31 mouse cellular contexts compared by ENCODE assay signal in the genomic region with DNA sequence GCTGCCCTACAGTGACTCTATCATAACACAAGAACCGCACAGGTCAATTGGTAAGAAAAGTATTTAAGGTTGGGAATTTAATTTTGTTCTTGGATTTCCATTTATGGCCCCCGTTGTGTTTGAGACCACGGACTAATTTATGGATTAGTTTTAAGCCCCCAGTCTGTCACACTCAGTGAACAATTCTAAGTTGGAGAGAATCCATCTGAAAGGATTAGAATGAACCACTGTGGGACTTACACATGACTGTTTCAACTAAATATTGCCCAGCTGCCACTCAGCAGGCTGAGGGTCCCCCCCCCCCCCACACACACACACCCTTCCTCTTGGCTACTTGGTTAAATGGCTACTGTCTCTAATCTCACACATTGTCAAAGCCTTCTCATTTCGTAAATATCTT.
DNase-seq lines count a peak whose midpoint lies in the region; ATAC-seq lines count a peak whose summit lies in the region.
"Had no signal": no experiment of that assay in that cellular context is flagged by ENCODE, and none has a peak within 500 bp of the region (broad histone marks: within the 10 kb centered on the region; RNA-seq: fewer than 3 reads in every experiment).

No protein-coding gene starts in this region.

- H3K36me3 ChIP-seq in forebrain, embryonic 12.5 days (replicated peaks), result no peaks in the 10 kb centered on the region; the same call in 1 of the 2 replicates
- H3K36me3 ChIP-seq in forebrain, embryonic 16.5 days (ENCODE audit: control insufficient read depth, insufficient read depth), result no peaks in the 10 kb centered on the region
- peaks cover 9% of the 10 kb centered on the region for H3K36me3 ChIP-seq in midbrain, embryonic 10.5 days
- 0 out of 2 replicates have a peak, but pooled peaks cover 5% of the 10 kb centered on the region for H3K36me3 ChIP-seq in midbrain, embryonic 13.5 days
- no peaks in the 10 kb centered on the region for H3K36me3 ChIP-seq in midbrain, embryonic 14.5 days (ENCODE audit: control insufficient read depth, insufficient read depth, low read length)
- H3K36me3 ChIP-seq: intestine, embryonic 15.5 days; limb, embryonic 15.5 days; liver, embryonic 13.5 days; neural tube, embryonic 15.5 days had no signal

- no peak for ATAC-seq in forebrain, embryonic 12.5 days (ENCODE audit: low FRiP score)
- ATAC-seq in forebrain, embryonic 16.5 days, result no peak
- no peak for ATAC-seq in midbrain, embryonic 13.5 days
- no peak for ATAC-seq in midbrain, embryonic 14.5 days (ENCODE audit: low FRiP score, low TSS enrichment)
- ATAC-seq: hindbrain, embryonic 16.5 days; intestine, embryonic 15.5 days; lung, postnatal 0 days; Patski had no signal

- 0 out of 2 replicates have a peak overlapping the region, but pooled peaks have one; percentile 36 for H3K27ac ChIP-seq in forebrain, embryonic 12.5 days
- H3K27ac ChIP-seq in forebrain, embryonic 16.5 days (ENCODE audit: low read length), result no peak overlapping the region
- 0 out of 2 replicates have a peak overlapping the region, but pooled peaks have one; percentile 28 for H3K27ac ChIP-seq in midbrain, embryonic 10.5 days (replicated peaks)
- H3K27ac ChIP-seq in midbrain, embryonic 13.5 days, result no peak overlapping the region; the same call in 1 of the 2 replicates
- no peak overlapping the region; the same call in none of the 2 replicates for H3K27ac ChIP-seq in midbrain, embryonic 14.5 days (replicated peaks; ENCODE audit: low read depth, low read length)
- H3K27ac ChIP-seq: gastrocnemius, adult 2 months; hindbrain, embryonic 10.5 days; intestine, embryonic 15.5 days; layer of hippocampus, adult 2 months; left cerebral cortex, adult 2 months; limb, embryonic 15.5 days; liver, embryonic 13.5 days; neural tube, embryonic 15.5 days; stomach, postnatal 0 days had no signal

- H3K9ac ChIP-seq in forebrain, embryonic 12.5 days, result no peak overlapping the region
- H3K9ac ChIP-seq in forebrain, embryonic 16.5 days (replicated peaks; ENCODE audit: low read depth, low read length), result no peak overlapping the region
- H3K9ac ChIP-seq in midbrain, embryonic 13.5 days (replicated peaks), result no peak overlapping the region
- no peak overlapping the region for H3K9ac ChIP-seq in midbrain, embryonic 14.5 days (replicated peaks; ENCODE audit: low read length)
- H3K9ac ChIP-seq: intestine, embryonic 15.5 days; limb, embryonic 15.5 days; liver, embryonic 13.5 days; neural tube, embryonic 15.5 days had no signal

- no peaks in the 10 kb centered on the region for H3K9me3 ChIP-seq in forebrain, embryonic 12.5 days
- no peaks in the 10 kb centered on the region for H3K9me3 ChIP-seq in forebrain, embryonic 16.5 days (ENCODE audit: control insufficient read depth, low read length)
- H3K9me3 ChIP-seq in midbrain, embryonic 10.5 days (replicated peaks), result no peaks in the 10 kb centered on the region
- no peaks in the 10 kb centered on the region for H3K9me3 ChIP-seq in midbrain, embryonic 13.5 days
- no peaks in the 10 kb centered on the region for H3K9me3 ChIP-seq in midbrain, embryonic 14.5 days (ENCODE audit: control insufficient read depth, low read length)
- H3K9me3 ChIP-seq: hindbrain, embryonic 10.5 days; intestine, embryonic 15.5 days; limb, embryonic 15.5 days; liver, embryonic 13.5 days; megakaryocyte, embryonic 14.5 days; neural tube, embryonic 15.5 days had no signal

- peaks cover 11% of the 10 kb centered on the region; the same call in 1 of the 2 replicates for H3K27me3 ChIP-seq in forebrain, embryonic 12.5 days
- no peaks in the 10 kb centered on the region for H3K27me3 ChIP-seq in forebrain, embryonic 16.5 days (replicated peaks; ENCODE audit: control insufficient read depth, insufficient read depth, low read length)
- peaks cover 20% of the 10 kb centered on the region; the same call in 1 of the 2 replicates for H3K27me3 ChIP-seq in midbrain, embryonic 10.5 days (ENCODE audit: low read depth, poor library complexity, severe bottlenecking)
- H3K27me3 ChIP-seq in midbrain, embryonic 13.5 days, result no peaks in the 10 kb centered on the region
- H3K27me3 ChIP-seq in midbrain, embryonic 14.5 days (ENCODE audit: control insufficient read depth, insufficient read depth, low read length), result no peaks in the 10 kb centered on the region
- H3K27me3 ChIP-seq: intestine, embryonic 15.5 days; limb, embryonic 15.5 days; liver, embryonic 13.5 days; neural tube, embryonic 15.5 days; Patski had no signal

- no peak for DNase-seq in midbrain, embryonic 10.5 days (ENCODE audit: low spot score)
- peak; percentile 40 for DNase-seq in midbrain, embryonic 14.5 days
- DNase-seq in adrenal gland, postnatal 14 days, result no peak
- DNase-seq in ovary, postnatal 36 days (ENCODE audit: low spot score), result no peak
- DNase-seq: adrenal gland, postnatal 25 days; cerebellum, adult 18-20 months; gastrocnemius, adult 2 months; gastrocnemius, postnatal 36 days; heart, postnatal 14 days; kidney, adult 2 months; kidney, postnatal 36 days; liver, embryonic 13.5 days; lung, adult 18-20 months; lung, postnatal 4 days; right cerebral cortex, postnatal 4 days; thymus, adult 18-20 months; thymus, postnatal 36 days had no signal

- peaks cover 45% of the 10 kb centered on the region for H3K4me1 ChIP-seq in forebrain, embryonic 12.5 days
- peaks cover 22% of the 10 kb centered on the region for H3K4me1 ChIP-seq in forebrain, embryonic 16.5 days (replicated peaks; ENCODE audit: control insufficient read depth, insufficient read depth, low read length)
- peaks cover 60% of the 10 kb centered on the region for H3K4me1 ChIP-seq in midbrain, embryonic 10.5 days
- peaks cover 39% of the 10 kb centered on the region for H3K4me1 ChIP-seq in midbrain, embryonic 13.5 days (replicated peaks)
- H3K4me1 ChIP-seq in midbrain, embryonic 14.5 days (ENCODE audit: control insufficient read depth, insufficient read depth, low read length), result peaks cover 29% of the 10 kb centered on the region
- H3K4me1 ChIP-seq: intestine, embryonic 15.5 days; liver, embryonic 13.5 days; megakaryocyte, embryonic 14.5 days had no signal

- no peak overlapping the region for H3K4me2 ChIP-seq in forebrain, embryonic 12.5 days
- no peak overlapping the region for H3K4me2 ChIP-seq in forebrain, embryonic 16.5 days (ENCODE audit: low read length)
- no peak overlapping the region for H3K4me2 ChIP-seq in midbrain, embryonic 13.5 days (replicated peaks)
- H3K4me2 ChIP-seq in midbrain, embryonic 14.5 days (ENCODE audit: low read length), result no peak overlapping the region
- H3K4me2 ChIP-seq: intestine, embryonic 15.5 days; limb, embryonic 15.5 days; liver, embryonic 13.5 days; neural tube, embryonic 15.5 days had no signal

- WGBS in forebrain, embryonic 12.5 days, result 60% methylated on average over 4 of the region's 4 CpGs
- 44% methylated on average over 4 of the region's 4 CpGs for WGBS in forebrain, embryonic 16.5 days
- 71% methylated on average over 4 of the region's 4 CpGs for WGBS in midbrain, embryonic 10.5 days
- 36% methylated on average over 4 of the region's 4 CpGs for WGBS in midbrain, embryonic 13.5 days
- WGBS in midbrain, embryonic 14.5 days, result 39% methylated on average over 4 of the region's 4 CpGs

- H3K4me3 ChIP-seq in forebrain, embryonic 12.5 days (replicated peaks), result no peak overlapping the region
- H3K4me3 ChIP-seq in forebrain, embryonic 16.5 days (replicated peaks; ENCODE audit: low read length), result no peak overlapping the region
- no peak overlapping the region for H3K4me3 ChIP-seq in midbrain, embryonic 10.5 days
- H3K4me3 ChIP-seq in midbrain, embryonic 13.5 days (replicated peaks), result no peak overlapping the region
- H3K4me3 ChIP-seq in midbrain, embryonic 14.5 days (replicated peaks; ENCODE audit: low read depth, low read length), result no peak overlapping the region
- H3K4me3 ChIP-seq: gastrocnemius, adult 2 months; hindbrain, embryonic 10.5 days; intestine, embryonic 15.5 days; layer of hippocampus, adult 2 months; left cerebral cortex, adult 2 months; limb, embryonic 15.5 days; liver, embryonic 13.5 days; megakaryocyte, embryonic 14.5 days; neural tube, embryonic 15.5 days had no signal

Comparison
In these comparisons a context has a peak if more than half of its experiments do, and no peak if none do; other contexts are left out.
1. H3K27ac ChIP-seq: peak in forebrain, embryonic 12.5 days (single experiment) and midbrain, embryonic 10.5 days (single experiment); none in forebrain, embryonic 16.5 days (single experiment), midbrain, embryonic 13.5 days (single experiment) and midbrain, embryonic 14.5 days (single experiment).